Mouse (Mus musculus) brain, embryonic 14.5 days (tissue): ENCODE measurements around the gene Hadha. TPM values are rescaled to one million over a fixed set of nuclear protein-coding genes. Genes with fewer than 3 reads are reported as not detected.
A peak's percentile ranks its signal among the peaks of the same experiment; 100 is the strongest.

Experiments
- DNase-seq: peaks from one replicate; pipeline ENCODE4 v3.0.0-alpha.2; 2011; ENCODE audit warnings: low read depth
- CTCF ChIP-seq: fragments of 200-500 bp; IDR thresholded peaks from 2 replicates; pipeline ENCODE4 v1.5.1; 2012; ENCODE audit warnings: inconsistent platforms, mild to moderate bottlenecking, moderate library complexity, borderline replicate concordance; ENCODE audit not compliant: insufficient read depth, insufficient read length; ENCODE audit errors: extremely low read depth
- POLR2A ChIP-seq: fragments of 200-500 bp; IDR thresholded peaks from 2 replicates; pipeline ENCODE4 v1.6.1; 2012; ENCODE audit warnings: mild to moderate bottlenecking, inconsistent platforms, borderline replicate concordance; ENCODE audit not compliant: poor library complexity, insufficient read depth, insufficient read length, severe bottlenecking; ENCODE audit errors: extremely low read depth
- polyA plus RNA-seq: library from polyadenylated mRNA; depleted of rRNA; stranded (reverse); fragments of >200 nt; gene quantifications from 2 replicates; pipeline ENCODE4 v1.2.3, GENCODE M21; 2012

Hadha gene
- polyA plus RNA-seq, 1 experiment, result 67.3 TPM

- TF ChIP-seq CTCF (no peak), POLR2A (no peak)
- peak; percentile 6 for DNase-seq
Observed at GRCm38 (mm10) chr5:30172115-30172514, 17.2 kb upstream of the Hadha start.

GRCm38 (mm10) chr5:30170303-30170940 is 15.5 kb upstream of the Hadha start:
- no peak for DNase-seq
- TF ChIP-seq POLR2A (no peak), CTCF (no peak)

GRCm38 (mm10) chr5:30165234-30165946 is 10.4 kb upstream of the Hadha start:
- no peak for DNase-seq
- TF ChIP-seq POLR2A (no peak), CTCF (no peak)

- TF ChIP-seq CTCF (no peak), POLR2A (no peak)
- DNase-seq, result no peak
Observed at GRCm38 (mm10) chr5:30162339-30162738, 7.4 kb upstream of the Hadha start.

GRCm38 (mm10) chr5:30161836-30162235 is 6.9 kb upstream of the Hadha start:
- TF ChIP-seq POLR2A (no peak), CTCF (no peak)

GRCm38 (mm10) chr5:30159601-30160000 is 4.6 kb upstream of the Hadha start:
- no peak for DNase-seq
- TF ChIP-seq POLR2A (no peak), CTCF (no peak)

More at GRCm38 (mm10) chr5:30161836-30162235, 6.9 kb upstream of the Hadha start:
- DNase-seq, result no peak

GRCm38 (mm10) chr5:30155821-30156629 is 1.1 kb upstream of the Hadha start:
- no peak for DNase-seq
- TF ChIP-seq CTCF (no peak), POLR2A (no peak)

GRCm38 (mm10) chr5:30155395-30155792 is 432 bp upstream of the Hadha start:
- TF ChIP-seq POLR2A, result no peak
- no peak for DNase-seq

GRCm38 (mm10) chr5:30154013-30154412 is 949 bp downstream of the Hadha start:
- DNase-seq, result peak; percentile 38
- no peak for TF ChIP-seq POLR2A

- DNase-seq, result no peak
- no peak for TF ChIP-seq POLR2A
- TF ChIP-seq CTCF, result no peak
Observed at GRCm38 (mm10) chr5:30153222-30153621, 1.7 kb downstream of the Hadha start.

- peak; percentile 11 for DNase-seq
- TF ChIP-seq CTCF (no peak), POLR2A (no peak)
Observed at GRCm38 (mm10) chr5:30152413-30152812, 2.5 kb downstream of the Hadha start.

GRCm38 (mm10) chr5:30152007-30152406 is 3.0 kb downstream of the Hadha start:
- TF ChIP-seq POLR2A (no peak), CTCF (no peak)

More at GRCm38 (mm10) chr5:30152007-30152406, 3.0 kb downstream of the Hadha start:
- DNase-seq, result peak; percentile 17
